Mouse (Mus musculus) testis, adult 2 months (tissue): Measurements from ENCODE around the gene Chst12. TPM values are rescaled to one million over a fixed set of nuclear protein-coding genes. Genes with fewer than 3 reads are reported as not detected.

Source experiments
- H3K27ac ChIP-seq: fragments of 200-500 bp; 2 replicates; pipeline ENCODE4 v1.5.1; 2012; ENCODE audit warnings: low read depth, low read length; ENCODE audit not compliant: control insufficient read depth, insufficient read depth
- H3K27me3 ChIP-seq: fragments of 200-500 bp; 2 replicates; pipeline ENCODE4 v1.6.1; 2012; ENCODE audit warnings: mild to moderate bottlenecking, low read length, moderate library complexity; ENCODE audit not compliant: control insufficient read depth, insufficient read depth
- H3K36me3 ChIP-seq: fragments of 200-500 bp; 2 replicates; pipeline ENCODE4 v1.6.1; 2012; ENCODE audit warnings: mild to moderate bottlenecking, low read length; ENCODE audit not compliant: control insufficient read depth, insufficient read depth
- H3K4me1 ChIP-seq: fragments of 200-500 bp; 2 replicates; pipeline ENCODE4 v1.6.1; 2012; ENCODE audit warnings: low read length; ENCODE audit not compliant: control insufficient read depth, insufficient read depth
- H3K4me3 ChIP-seq: fragments of 200-500 bp; 2 replicates; pipeline ENCODE4 v1.5.1; 2012; ENCODE audit warnings: low read depth, mild to moderate bottlenecking, low read length, moderate library complexity, mixed read lengths; ENCODE audit not compliant: control insufficient read depth
- CTCF ChIP-seq: fragments of 200-500 bp; IDR thresholded peaks from 2 replicates; pipeline ENCODE4 v1.5.1; 2012; ENCODE audit warnings: low read depth, mild to moderate bottlenecking, inconsistent platforms, low read length, moderate library complexity; ENCODE audit not compliant: control insufficient read depth, insufficient read depth, insufficient replicate concordance
- POLR2A ChIP-seq: fragments of 200-500 bp; IDR thresholded peaks from 2 replicates; pipeline ENCODE4 v1.6.1; 2012; ENCODE audit warnings: low read depth, mild to moderate bottlenecking, inconsistent platforms, low read length, moderate library complexity; ENCODE audit not compliant: control insufficient read depth
- polyA plus RNA-seq: library from polyadenylated mRNA; depleted of rRNA; stranded (reverse); fragments of >200 nt; gene quantifications from 2 replicates; pipeline ENCODE4 v1.2.3, GENCODE M21; 2012

Chst12 gene
- polyA plus RNA-seq, 1 experiment: 2.1 TPM

DNA sequence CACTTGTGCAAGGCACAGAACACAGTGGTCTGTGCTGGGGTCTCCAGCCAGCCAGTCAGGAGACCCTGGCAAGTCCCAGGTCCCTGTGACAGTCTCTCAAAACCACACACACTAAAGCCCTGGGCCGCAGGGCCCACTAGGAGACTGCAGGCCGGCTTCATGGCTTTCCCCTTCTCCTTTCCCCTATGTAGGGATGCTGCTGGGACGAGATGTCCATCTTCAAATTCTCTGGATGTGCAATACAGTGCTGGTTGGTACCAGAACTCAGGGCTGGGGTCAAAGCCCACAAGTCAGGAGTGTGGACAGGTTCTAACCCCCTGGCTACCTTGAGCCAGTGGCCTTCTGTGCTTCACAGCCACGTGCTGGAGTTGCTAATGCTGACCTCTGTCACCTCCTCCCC, 60.9 kb downstream of the Chst12 start:
- Histone ChIP-seq H3K4me1 (peaks cover 14% of the 10 kb centered on the region), H3K27ac (no peak overlapping the region), H3K36me3 (no peaks in the 10 kb centered on the region), H3K4me3 (no peak overlapping the region), H3K27me3 (no peaks in the 10 kb centered on the region)
- no peak for TF ChIP-seq POLR2A
- TF ChIP-seq CTCF: no peak

- Histone ChIP-seq H3K4me3 (no peak overlapping the region), H3K27me3 (no peaks in the 10 kb centered on the region), H3K4me1 (peaks cover 18% of the 10 kb centered on the region), H3K27ac (no peak overlapping the region), H3K36me3 (no peaks in the 10 kb centered on the region)
- no peak for TF ChIP-seq POLR2A
- no peak for TF ChIP-seq CTCF
Measured at GRCm38 (mm10) chr5:140567321-140567720, 62.0 kb downstream of the Chst12 start.

DNA sequence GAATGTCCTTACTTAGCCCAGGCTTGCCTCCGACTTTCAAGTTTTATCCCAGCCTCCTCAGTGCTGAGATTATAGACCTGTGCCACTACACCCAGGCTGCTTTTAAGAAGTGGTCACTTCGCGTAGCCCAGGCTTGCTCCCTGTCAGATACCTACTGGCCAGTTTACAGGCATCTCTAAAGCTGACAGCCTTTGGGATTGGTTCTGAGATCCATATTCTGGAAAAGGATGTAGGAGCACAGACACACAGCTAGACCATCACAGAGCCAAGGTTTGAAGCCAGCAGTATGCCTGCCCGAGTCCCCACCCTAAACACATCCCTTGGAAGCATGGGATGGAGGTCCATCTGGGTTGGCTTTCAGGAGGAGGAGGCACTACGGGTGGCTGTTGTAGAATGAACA, 62.4 kb downstream of the Chst12 start:
- TF ChIP-seq POLR2A: no peak
- no peak for TF ChIP-seq CTCF
- H3K4me3 ChIP-seq: no peak overlapping the region
- no peaks in the 10 kb centered on the region for H3K27me3 ChIP-seq
- H3K4me1 ChIP-seq: peaks cover 18% of the 10 kb centered on the region
- H3K27ac ChIP-seq: no peak overlapping the region
- no peaks in the 10 kb centered on the region for H3K36me3 ChIP-seq

DNA sequence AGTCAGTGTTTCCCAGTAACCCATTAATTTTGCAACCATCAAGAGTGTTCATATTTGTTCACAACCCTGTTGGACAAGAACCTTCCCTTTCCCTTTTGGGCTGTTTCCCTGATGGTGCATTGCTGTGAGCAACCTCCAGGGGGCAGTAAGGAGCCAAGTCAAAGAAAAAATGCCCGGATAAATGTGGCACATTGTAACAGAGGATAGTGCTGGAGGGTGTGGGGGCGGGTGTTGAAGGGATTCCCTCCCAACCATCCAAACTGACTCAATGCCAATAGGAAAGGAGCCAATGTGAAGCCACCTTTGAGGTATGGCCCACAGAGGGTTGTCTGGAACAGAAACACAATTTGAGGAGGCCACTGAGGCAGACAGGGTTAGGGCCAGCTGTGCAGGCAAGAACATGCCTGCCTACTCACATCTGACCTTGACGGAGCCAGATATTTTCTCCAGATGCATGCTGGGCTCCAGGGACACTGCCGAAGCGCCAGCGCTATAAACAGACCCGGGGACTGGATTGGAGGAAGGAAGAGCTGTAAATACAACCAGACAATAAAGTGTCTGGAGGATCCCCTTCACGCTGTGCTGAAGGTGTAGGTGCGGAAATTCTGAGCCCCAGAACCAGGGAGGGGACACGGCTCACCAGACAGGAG, 63.1 kb downstream of the Chst12 start:
- H3K4me1 ChIP-seq: peaks cover 18% of the 10 kb centered on the region
- TF ChIP-seq POLR2A (no peak), CTCF (peak; percentile 54)
- H3K36me3 ChIP-seq: no peaks in the 10 kb centered on the region
- H3K27ac ChIP-seq: no peak overlapping the region
- H3K4me3 ChIP-seq: no peak overlapping the region
- no peaks in the 10 kb centered on the region for H3K27me3 ChIP-seq

DNA sequence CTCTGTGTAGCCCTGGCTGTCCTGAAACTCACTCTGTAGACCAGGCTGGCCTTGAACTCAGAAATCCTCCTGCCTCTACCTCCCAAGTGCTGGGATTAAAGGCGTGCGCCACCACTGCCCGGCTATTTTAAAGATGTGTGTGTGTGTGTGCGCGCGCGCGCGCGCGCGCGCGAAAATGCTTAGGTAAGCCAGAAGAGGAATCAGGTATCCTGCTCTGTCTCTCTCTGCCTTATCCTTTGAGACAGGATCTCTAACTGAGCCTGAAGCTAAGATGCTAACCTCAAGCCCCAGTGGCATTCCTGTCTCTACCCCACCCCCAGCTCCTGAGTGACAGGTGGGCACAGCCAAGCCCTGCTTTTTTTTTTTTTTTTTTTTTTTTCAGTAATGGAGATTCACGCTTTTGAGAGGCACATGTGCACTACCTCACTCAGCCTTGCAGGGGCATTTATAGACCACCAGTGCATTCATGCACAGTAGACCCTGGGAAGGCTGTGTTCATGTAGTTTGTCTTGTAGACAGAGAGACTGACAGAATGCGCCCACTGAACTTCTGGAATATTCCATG, 63.8 kb downstream of the Chst12 start:
- peaks cover 18% of the 10 kb centered on the region for H3K4me1 ChIP-seq
- TF ChIP-seq POLR2A: no peak
- no peak for TF ChIP-seq CTCF
- H3K27ac ChIP-seq: no peak overlapping the region
- no peaks in the 10 kb centered on the region for H3K36me3 ChIP-seq
- no peaks in the 10 kb centered on the region for H3K27me3 ChIP-seq
- no peak overlapping the region for H3K4me3 ChIP-seq

DNA sequence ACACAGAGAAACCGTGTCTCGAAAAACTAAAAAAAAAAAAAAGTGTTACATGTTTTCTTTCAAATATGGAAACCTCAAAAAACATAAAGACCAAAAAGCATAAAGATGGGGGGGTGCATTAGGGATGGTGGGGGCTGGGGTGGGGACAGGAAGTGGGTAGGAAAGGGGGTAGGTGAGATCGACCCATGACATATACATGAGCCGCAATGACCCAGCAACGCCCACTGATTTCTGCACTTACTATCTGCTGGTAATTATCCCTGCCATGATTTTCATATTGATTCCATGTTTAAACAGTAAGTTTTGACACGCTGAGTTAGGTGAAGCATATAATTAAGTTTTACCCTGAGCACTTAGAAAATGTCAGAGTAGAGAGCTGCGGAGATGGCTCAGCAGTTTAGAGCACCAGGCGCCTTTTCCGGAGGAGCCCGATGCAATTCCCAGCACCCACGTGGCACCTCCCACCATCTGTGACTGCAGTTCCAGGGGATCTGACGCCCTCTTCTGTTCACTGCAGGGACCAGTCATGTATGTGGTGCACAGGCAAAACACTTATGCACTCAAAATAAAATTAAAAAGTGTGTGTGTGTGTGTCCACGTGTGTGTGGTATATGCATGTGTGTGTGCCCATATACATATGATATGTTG, 65.0 kb downstream of the Chst12 start:
- H3K4me1 ChIP-seq: peaks cover 18% of the 10 kb centered on the region

GRCm38 (mm10) chr5:140571201-140571600, 65.9 kb downstream of the Chst12 start:
- TF ChIP-seq CTCF: no peak
- TF ChIP-seq POLR2A: no peak
- Histone ChIP-seq H3K4me1 (peaks cover 18% of the 10 kb centered on the region), H3K27ac (no peak overlapping the region)

More for the DNA sequence above, 65.0 kb downstream of the Chst12 start:
- Histone ChIP-seq H3K27me3 (no peaks in the 10 kb centered on the region), H3K4me3 (no peak overlapping the region), H3K27ac (no peak overlapping the region), H3K36me3 (no peaks in the 10 kb centered on the region)
- TF ChIP-seq CTCF (no peak), POLR2A (no peak)

GRCm38 (mm10) chr5:140571673-140572072, 66.3 kb downstream of the Chst12 start:
- H3K36me3 ChIP-seq: no peaks in the 10 kb centered on the region
- H3K27ac ChIP-seq: no peak overlapping the region
- H3K27me3 ChIP-seq: no peaks in the 10 kb centered on the region
- H3K4me1 ChIP-seq: peaks cover 18% of the 10 kb centered on the region
- no peak overlapping the region for H3K4me3 ChIP-seq
- TF ChIP-seq POLR2A (no peak), CTCF (no peak)

More at GRCm38 (mm10) chr5:140571201-140571600, 65.9 kb downstream of the Chst12 start:
- H3K4me3 ChIP-seq: no peak overlapping the region
- no peaks in the 10 kb centered on the region for H3K27me3 ChIP-seq
- no peaks in the 10 kb centered on the region for H3K36me3 ChIP-seq
